Mouse (Mus musculus) cerebellum, adult 9-11 months (tissue): Measurements from ENCODE around the gene Gcnt2.
A peak's percentile ranks its signal among the peaks of the same experiment; 100 is the strongest.

Source experiments
- DNase-seq: peaks from one replicate; pipeline ENCODE4 v3.0.0; 2022

Gcnt2 gene

DNA sequence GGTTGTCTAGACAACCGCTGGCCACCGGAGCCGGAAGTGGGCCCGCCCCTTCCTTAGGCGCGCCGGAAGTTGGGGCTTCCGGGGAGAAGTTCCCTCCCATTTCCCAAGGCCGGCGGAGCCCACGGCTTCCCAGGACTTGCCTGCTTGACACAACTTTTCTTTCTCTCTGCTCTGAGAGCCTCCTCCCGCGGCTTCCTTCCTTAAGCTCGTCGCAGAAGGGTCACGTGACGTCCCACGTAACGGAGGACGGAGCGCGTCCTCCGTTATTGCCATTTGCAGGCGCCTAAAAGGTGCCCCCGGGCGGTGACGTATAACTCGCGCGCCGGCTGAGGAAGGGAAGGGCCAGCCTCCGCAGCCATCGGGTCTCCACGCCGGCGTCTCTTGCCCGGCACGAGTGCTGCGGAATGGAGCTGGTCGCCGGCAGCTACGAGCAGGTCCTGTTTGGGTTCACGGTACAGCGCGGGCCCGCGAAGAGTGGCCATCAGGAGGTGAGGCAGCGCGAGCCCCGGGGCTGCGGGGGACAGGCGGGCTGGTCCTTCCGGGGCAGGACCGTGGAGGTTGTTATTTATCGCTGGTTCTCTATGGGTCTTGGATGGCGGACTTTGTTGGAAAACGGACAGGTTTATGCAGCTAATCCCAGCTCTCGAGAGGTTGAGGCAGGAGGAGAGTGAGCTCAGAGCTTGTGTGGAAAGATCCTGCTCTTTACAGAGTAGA, 141.5 kb downstream of the Gcnt2 start, which contains the start of gene Pak1ip1:
Gene Pak1ip1, plus strand, starts transcription at position 98 of the 714 bp plus-strand sequence.
- peak; percentile 93 for DNase-seq

DNA sequence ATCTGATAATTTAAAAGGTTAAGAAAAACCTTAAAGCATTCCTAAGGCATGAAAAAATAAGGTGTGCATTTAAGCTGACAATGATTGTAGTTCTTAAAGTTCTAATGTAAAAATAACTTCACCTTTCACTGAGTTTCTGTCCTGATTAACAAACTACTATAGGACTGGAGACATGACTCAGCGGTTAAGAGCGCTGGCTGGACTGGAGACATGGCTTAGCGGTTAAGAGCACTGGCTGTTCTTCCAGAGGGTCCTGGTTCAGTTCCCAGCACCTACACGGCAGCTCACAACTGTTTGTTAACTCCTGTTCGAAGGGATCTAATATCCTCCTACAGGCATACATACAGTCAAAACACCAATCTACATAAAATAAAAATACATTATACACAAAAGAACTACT, 142.4 kb downstream of the Gcnt2 start:
- no peak for DNase-seq

DNA sequence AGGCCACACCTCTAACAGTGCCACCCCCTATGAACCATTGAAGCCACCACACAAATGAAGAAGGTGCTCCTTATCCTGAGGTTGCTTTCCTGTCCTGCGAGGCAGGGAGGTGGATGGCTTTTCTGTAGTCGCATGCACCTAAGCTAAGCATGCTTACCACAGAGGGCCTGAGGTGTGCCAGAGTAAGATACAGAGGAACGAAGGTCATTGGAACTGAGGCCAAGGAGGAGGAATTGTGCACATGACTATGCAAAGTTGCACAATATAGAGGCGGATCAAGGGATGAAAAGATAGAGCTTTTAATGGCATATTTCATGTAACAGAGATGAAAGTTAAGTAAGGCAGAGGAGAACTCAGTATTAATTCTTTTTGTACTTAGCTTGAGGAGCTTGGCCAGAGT, 146.7 kb downstream of the Gcnt2 start:
- DNase-seq, result no peak

DNA sequence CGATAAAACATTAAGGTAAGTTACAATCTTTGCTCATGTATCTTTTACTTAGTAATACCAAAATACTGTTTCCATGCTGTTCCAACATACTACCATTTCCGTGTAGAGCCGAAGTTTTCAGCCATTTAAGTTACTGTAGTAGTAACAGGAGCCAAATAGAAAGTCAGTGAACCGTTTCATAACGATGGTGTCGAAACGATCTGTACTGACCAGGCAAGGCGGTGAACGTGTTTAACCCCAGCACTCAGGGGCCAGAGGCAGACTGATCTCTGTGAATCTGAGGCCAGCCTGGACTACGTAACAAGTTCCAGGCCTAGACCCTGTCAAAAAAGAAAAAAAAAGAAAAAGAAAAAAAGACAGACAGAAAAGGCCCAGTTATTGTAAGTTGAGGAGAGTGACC, 148.7 kb downstream of the Gcnt2 start:
- no peak for DNase-seq

DNA sequence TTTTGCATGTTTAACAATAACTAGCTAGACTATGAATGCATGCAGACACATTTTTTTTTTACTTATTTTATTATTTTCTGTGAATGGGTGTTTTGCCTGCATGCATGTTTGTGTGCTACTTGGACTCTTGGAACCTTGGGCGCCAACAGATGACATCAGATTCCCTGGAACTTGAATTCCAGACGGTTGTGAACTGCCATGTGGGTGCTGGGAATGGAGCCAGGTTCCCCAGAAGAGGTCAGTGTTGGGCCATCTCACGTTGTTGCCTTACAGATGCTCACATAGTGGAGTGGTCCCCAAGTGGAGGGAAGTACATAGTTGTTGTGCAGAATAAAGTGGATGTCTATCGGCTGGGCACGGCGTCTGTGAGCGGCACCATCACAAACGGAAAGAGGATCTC, 149.4 kb downstream of the Gcnt2 start:
- DNase-seq, result no peak
